Mouse (Mus musculus): ENCODE data around the gene Mea1. TPM values are rescaled to one million over a fixed set of nuclear protein-coding genes. Genes with fewer than 3 reads are reported as not detected.

Gene Mea1
- polyA plus RNA-seq, 1 experiment from 2014 or later: 65.2 TPM

DNA sequence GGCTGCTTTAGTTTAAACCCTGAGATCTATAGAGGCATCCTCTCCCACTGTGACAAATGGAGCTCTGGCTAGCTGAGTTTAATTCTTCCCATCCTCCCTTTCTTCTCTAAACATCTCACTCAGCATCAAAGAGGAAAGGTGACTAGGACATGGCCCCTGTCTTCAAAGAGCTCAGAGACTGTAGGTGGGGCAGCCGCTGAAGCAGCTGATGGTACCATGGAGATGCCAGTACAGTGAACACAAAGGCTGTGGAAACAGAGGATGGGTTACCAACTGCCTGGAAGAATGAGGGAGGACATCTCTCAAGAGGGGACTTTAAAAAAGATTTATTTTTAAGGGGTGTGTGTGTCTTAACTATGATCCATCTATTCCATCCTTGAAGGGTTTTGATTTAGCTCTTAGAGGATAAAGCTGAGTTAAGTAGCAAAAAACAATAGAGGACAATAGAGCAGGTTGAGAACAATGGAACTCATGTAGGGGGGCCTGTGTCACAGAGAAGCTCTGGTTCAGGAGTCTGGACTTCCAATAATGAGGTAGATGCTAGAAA, 16.0 kb downstream of the Mea1 start:
- Histone ChIP-seq H3K4me3 (replicated peaks) (no peak overlapping the region), H3K27me3 (no peaks in the 10 kb centered on the region), H3K4me2 (no peak overlapping the region), H3K36me3 (peaks cover 31% of the 10 kb centered on the region), H3K27ac (no peak overlapping the region), H3K9me3 (replicated peaks) (no peaks in the 10 kb centered on the region), H3K9ac (no peak overlapping the region), H3K4me1 (replicated peaks) (peaks cover 29% of the 10 kb centered on the region)
- 82% methylated on average over 1 of the region's 1 CpGs for WGBS (ENCODE audit: insufficient replicate concordance)
- ATAC-seq (ENCODE audit: low read depth) (no peak), DNase-seq (no peak)

GRCm38 (mm10) chr17:46698515-46698914, 19.9 kb downstream of the Mea1 start:
- WGBS (ENCODE audit: insufficient replicate concordance): 83% methylated on average over 6 of the region's 6 CpGs
- H3K9me3 ChIP-seq (replicated peaks): no peaks in the 10 kb centered on the region

DNA sequence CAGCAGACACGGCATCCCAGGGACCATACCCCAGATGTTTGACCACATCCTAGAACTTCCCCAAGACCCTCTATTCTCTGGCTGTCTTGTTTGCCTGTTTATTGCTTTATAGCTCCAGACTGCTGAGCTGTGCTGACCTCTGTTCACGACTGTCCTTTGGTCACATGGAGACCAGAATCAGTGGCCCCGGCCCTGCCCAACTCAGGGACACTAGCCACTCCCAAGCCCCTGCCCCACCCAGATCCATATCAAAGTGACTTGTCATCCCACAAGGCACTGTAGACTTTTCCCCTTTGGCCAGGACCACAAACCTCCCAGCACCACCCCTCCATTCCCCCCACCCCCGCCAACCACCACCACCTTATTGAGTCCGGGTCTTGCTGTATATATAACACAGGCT, 20.7 kb downstream of the Mea1 start:
- H3K27me3 ChIP-seq: no peaks in the 10 kb centered on the region
- WGBS (ENCODE audit: insufficient replicate concordance): 56% methylated on average over 5 of the region's 5 CpGs
- H3K4me3 ChIP-seq (replicated peaks): no peak overlapping the region
- no peak overlapping the region for H3K4me2 ChIP-seq
- no peak for DNase-seq
- peaks cover 49% of the 10 kb centered on the region for H3K4me1 ChIP-seq (replicated peaks)
- peaks cover 27% of the 10 kb centered on the region for H3K36me3 ChIP-seq
- H3K27ac ChIP-seq: no peak overlapping the region
- H3K9me3 ChIP-seq (replicated peaks): no peaks in the 10 kb centered on the region
- ATAC-seq (ENCODE audit: low read depth): no peak
- no peak overlapping the region for H3K9ac ChIP-seq

More at GRCm38 (mm10) chr17:46698515-46698914, 19.9 kb downstream of the Mea1 start:
- Histone ChIP-seq H3K27ac (no peak overlapping the region), H3K4me3 (replicated peaks) (no peak overlapping the region), H3K27me3 (no peaks in the 10 kb centered on the region), H3K4me2 (no peak overlapping the region), H3K9ac (no peak overlapping the region), H3K4me1 (replicated peaks) (peaks cover 42% of the 10 kb centered on the region), H3K36me3 (peaks cover 28% of the 10 kb centered on the region)
- no peak for DNase-seq
- no peak for ATAC-seq (ENCODE audit: low read depth)

DNA sequence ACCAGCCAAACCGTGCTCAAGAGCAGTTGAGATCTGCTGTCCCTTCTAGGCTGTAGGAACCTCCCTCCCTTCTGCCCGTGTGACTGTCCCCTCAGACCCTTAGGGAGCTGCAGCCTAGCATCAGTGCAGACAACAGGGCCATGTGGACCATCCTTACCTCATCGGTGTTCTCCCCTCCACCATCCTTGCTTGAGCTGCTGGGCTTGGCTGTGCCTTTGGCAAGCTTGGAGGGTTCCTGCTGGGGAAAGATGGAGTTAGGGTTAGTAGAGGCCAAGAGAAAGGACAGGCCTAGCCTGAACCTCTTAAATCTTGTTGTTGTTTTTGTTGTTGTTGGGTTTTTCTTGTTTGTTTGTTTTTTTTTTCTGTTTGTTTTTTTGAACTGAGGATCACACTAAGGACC, 21.3 kb downstream of the Mea1 start:
- Histone ChIP-seq H3K4me3 (replicated peaks) (no peak overlapping the region), H3K4me2 (no peak overlapping the region), H3K4me1 (replicated peaks) (peaks cover 50% of the 10 kb centered on the region), H3K27me3 (no peaks in the 10 kb centered on the region), H3K9me3 (replicated peaks) (no peaks in the 10 kb centered on the region), H3K9ac (peak overlapping the region; percentile 15; the same call in 1 of the 2 replicates), H3K36me3 (peaks cover 27% of the 10 kb centered on the region), H3K27ac (no peak overlapping the region)
- WGBS (ENCODE audit: insufficient replicate concordance): 81% methylated on average over 3 of the region's 3 CpGs
- no peak for DNase-seq
- ATAC-seq (ENCODE audit: low read depth): no peak

DNA sequence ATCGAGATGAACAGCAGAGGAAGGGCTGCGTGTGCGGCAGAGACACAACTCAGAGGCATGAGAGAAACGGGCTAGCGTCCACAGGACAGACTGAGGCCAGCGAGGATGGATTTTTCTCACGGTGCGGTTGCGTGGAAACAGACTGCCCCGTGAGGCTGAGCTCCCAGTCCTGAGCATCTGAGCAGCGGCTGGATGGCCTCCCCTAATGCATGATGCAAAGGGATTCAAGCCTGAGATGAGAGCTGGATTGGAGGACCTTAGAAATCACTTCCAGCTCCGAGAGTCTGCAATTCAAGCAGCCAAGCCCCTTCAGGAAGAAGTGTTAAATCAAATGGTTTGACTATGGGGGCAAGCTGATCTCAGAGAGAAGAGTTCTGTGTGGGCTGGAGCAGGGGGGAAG, 22.9 kb downstream of the Mea1 start:
- no peak for DNase-seq
- Histone ChIP-seq H3K4me2 (no peak overlapping the region), H3K4me3 (replicated peaks) (no peak overlapping the region), H3K36me3 (peaks cover 24% of the 10 kb centered on the region), H3K4me1 (replicated peaks) (peaks cover 64% of the 10 kb centered on the region), H3K9me3 (replicated peaks) (no peaks in the 10 kb centered on the region), H3K27me3 (no peaks in the 10 kb centered on the region), H3K9ac (no peak overlapping the region), H3K27ac (no peak overlapping the region)
- 83% methylated on average over 12 of the region's 12 CpGs for WGBS (ENCODE audit: insufficient replicate concordance)
- no peak for ATAC-seq (ENCODE audit: low read depth)

- peaks cover 66% of the 10 kb centered on the region for H3K4me1 ChIP-seq (replicated peaks)
- peak overlapping the region; percentile 36 for H3K9ac ChIP-seq
- H3K4me2 ChIP-seq: 0 out of 2 replicates have a peak overlapping the region, but pooled peaks have one; percentile 21
- peaks cover 24% of the 10 kb centered on the region for H3K36me3 ChIP-seq
- no peaks in the 10 kb centered on the region for H3K27me3 ChIP-seq
- 68% methylated on average over 12 of the region's 12 CpGs for WGBS (ENCODE audit: insufficient replicate concordance)
- DNase-seq (no peak), ATAC-seq (ENCODE audit: low read depth) (no peak)
- H3K4me3 ChIP-seq (replicated peaks): no peak overlapping the region
- no peaks in the 10 kb centered on the region for H3K9me3 ChIP-seq (replicated peaks)
- H3K27ac ChIP-seq: no peak overlapping the region
These were observed 23.5 kb downstream of the Mea1 start for GRCm38 (mm10) chr17:46702100-46702499.

DNA sequence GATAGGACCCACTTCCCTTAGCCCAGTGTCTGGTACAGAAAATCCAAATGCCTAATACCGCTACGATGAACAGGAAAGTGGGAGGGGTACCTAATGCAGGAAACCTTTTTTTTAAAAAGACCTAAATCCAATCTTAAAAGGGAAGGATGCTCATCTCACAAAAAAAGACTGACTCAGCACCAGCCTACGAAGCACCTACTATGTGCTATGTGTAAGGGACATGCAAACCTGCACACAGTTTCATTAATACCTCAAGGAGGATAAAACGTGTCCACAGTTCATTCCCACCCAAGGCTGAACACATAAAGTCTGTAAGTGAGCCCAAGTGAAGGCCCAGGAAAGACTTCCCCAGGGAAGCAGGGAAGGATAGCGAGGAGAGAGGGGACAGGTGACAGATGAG, 23.9 kb downstream of the Mea1 start:
- no peaks in the 10 kb centered on the region for H3K9me3 ChIP-seq (replicated peaks)
- ATAC-seq (ENCODE audit: low read depth) (no peak), DNase-seq (no peak)
- H3K4me1 ChIP-seq (replicated peaks): peaks cover 66% of the 10 kb centered on the region
- H3K4me3 ChIP-seq (replicated peaks): peak overlapping the region; percentile 91; the same call in 1 of the 2 replicates
- peak overlapping the region; percentile 95; the same call in 1 of the 2 replicates for H3K9ac ChIP-seq
- WGBS (ENCODE audit: insufficient replicate concordance): 78% methylated on average over 5 of the region's 5 CpGs
- H3K4me2 ChIP-seq: peak overlapping the region; percentile 91
- no peak overlapping the region for H3K27ac ChIP-seq
- no peaks in the 10 kb centered on the region for H3K27me3 ChIP-seq
- H3K36me3 ChIP-seq: peaks cover 24% of the 10 kb centered on the region

DNA sequence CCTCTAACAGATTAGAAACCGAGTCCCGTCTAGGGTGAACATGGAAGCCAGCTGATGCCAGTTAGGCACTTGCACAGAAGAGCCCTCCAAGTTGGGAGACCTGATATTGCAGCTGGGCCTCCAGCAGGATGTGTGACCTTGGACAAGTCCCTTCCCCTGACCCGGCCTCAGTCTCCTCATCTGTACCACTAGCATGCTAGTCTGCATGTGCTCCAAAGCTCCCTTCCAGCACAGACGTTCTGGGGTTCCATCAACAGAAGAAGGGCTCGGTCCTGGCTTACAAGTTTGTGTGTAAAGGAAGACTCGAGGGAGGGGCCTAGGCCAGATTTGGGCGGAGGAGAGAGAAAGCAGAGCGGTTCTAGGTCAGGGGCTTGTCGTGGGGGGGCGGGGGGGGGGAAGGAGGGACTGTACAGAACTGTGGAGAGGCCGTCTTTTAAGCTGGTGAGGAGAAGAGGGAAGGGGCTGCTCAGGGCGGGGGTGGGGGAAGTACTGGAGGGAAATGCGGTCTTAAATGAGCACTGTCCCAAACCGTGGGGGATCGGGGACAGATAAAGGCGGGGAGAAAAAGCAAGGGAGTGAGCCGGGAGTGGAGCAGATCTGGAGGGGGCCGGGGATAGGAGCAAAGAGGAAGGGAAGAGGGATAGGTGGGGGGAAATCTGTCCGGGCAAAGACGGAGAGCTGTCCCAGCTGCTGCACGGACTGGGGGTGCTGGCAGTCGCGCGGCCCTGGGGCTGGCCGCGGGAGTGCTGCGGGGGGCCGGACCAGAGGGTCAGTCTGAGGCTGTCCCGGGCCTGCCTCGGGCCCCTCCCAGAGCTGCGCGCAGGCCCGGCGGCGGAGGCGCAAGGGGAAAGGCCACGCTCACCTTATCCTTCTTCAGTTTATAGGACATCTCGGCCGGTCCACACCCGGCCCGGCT, 25.6 kb downstream of the Mea1 start:
- peak overlapping the region; percentile 91 for H3K4me3 ChIP-seq (replicated peaks)
- H3K27ac ChIP-seq: peak overlapping the region; percentile 85
- H3K9me3 ChIP-seq (replicated peaks): no peaks in the 10 kb centered on the region
- peak overlapping the region; percentile 95 for H3K9ac ChIP-seq
- ATAC-seq (ENCODE audit: low read depth) (peak; percentile 68; the same call in 1 of the 2 replicates), DNase-seq (no peak)
- peaks cover 15% of the 10 kb centered on the region; the same call in 1 of the 2 replicates for H3K36me3 ChIP-seq
- no peaks in the 10 kb centered on the region for H3K27me3 ChIP-seq
- 3% methylated on average over 41 of the region's 41 CpGs for WGBS (ENCODE audit: insufficient replicate concordance)
- H3K4me2 ChIP-seq: peak overlapping the region; percentile 91
- peaks cover 62% of the 10 kb centered on the region for H3K4me1 ChIP-seq (replicated peaks)

GRCm38 (mm10) chr17:46704887-46705835, 26.6 kb downstream of the Mea1 start, which contains the start of gene Ppp2r5d:
Gene Ppp2r5d (minus strand): TSS chr17:46705111.
- 1% methylated on average over 48 of the region's 48 CpGs for WGBS (ENCODE audit: insufficient replicate concordance)
- peak within 1 kb of the TSS; percentile 85 for H3K27ac ChIP-seq

DNA sequence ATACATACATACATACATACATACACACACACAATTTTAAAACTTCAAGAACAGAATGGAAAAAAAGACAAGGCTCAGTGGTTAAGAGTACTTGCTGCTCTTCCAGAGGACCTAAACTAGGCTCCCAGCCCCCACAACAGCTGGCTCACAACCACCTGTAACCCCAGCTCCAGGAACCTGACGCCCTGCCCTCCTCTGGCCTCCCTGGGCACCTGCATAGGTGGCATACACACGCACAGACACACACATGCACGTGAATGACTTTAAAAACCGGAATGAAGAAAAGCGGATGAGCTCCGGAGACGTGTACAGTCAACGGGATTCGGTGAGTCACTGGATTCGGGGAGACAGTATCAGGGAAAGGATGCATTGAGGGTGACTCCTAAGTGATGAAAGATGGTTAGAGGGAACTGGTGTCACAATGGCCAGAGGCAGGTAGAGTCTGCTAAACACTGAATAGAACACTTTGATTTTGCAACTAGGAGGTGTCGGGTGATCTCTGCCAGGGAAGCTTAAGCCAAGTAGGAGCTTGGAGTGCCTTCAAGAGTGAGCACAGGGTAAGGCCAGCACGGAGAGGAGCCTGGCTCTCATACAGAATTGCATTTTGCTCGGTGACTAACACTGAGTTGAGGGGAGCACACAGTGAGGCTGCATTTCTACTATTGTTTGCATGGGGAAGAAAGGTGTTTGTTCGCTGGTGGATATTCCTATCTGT, 27.9 kb downstream of the Mea1 start:
- DNase-seq: no peak

More at GRCm38 (mm10) chr17:46704887-46705835, 26.6 kb downstream of the Mea1 start, which contains the start of gene Ppp2r5d:
- Histone ChIP-seq H3K9ac (peak within 1 kb of the TSS; percentile 95), H3K4me3 (replicated peaks) (peak within 1 kb of the TSS; percentile 91), H3K9me3 (replicated peaks) (no peaks in the 10 kb centered on the region), H3K36me3 (peaks cover 10% of the 10 kb centered on the region; the same call in 1 of the 2 replicates), H3K4me1 (replicated peaks) (peaks cover 52% of the 10 kb centered on the region), H3K27me3 (no peaks in the 10 kb centered on the region), H3K4me2 (peak within 1 kb of the TSS; percentile 91)
- DNase-seq: peak; percentile 97
- ATAC-seq (ENCODE audit: low read depth): peak; percentile 94

More for the DNA sequence above, 27.9 kb downstream of the Mea1 start:
- 0 out of 2 replicates have a peak, but pooled peaks cover 3% of the 10 kb centered on the region for H3K36me3 ChIP-seq
- no peak overlapping the region for H3K9ac ChIP-seq
- H3K27me3 ChIP-seq: no peaks in the 10 kb centered on the region
- peaks cover 53% of the 10 kb centered on the region for H3K4me1 ChIP-seq (replicated peaks)
- 84% methylated on average over 14 of the region's 14 CpGs for WGBS (ENCODE audit: insufficient replicate concordance)
- no peaks in the 10 kb centered on the region for H3K9me3 ChIP-seq (replicated peaks)
- no peak overlapping the region for H3K4me3 ChIP-seq (replicated peaks)
- peak overlapping the region; percentile 91; the same call in 1 of the 2 replicates for H3K4me2 ChIP-seq
- H3K27ac ChIP-seq: no peak overlapping the region
- no peak for ATAC-seq (ENCODE audit: low read depth)
